Mouse (Mus musculus): Measurements from ENCODE around the gene Zfp668.

GRCm38 (mm10) chr7:127887781-127888180 lies 11.2 kb upstream of the Zfp668 start:
- no peak for TF ChIP-seq SIN3A (IDR thresholded peaks at IDR 0.05; ENCODE audit: low read length)
- TF ChIP-seq CTCF (conservative IDR thresholded peaks at IDR 0.05 in 1 of 2, IDR thresholded peaks at IDR 0.05 in 1 of 2; ENCODE audit: low read depth in 2 of 2, low read length in 2 of 2), result no peak
- no peak for TF ChIP-seq USF2 (conservative IDR thresholded peaks at IDR 0.05; ENCODE audit: low read depth, low read length)

All from CH12.LX (cell line).